Mouse (Mus musculus) liver, adult 2 months (tissue): ENCODE measurements around the gene Gnat1. TPM values are rescaled to one million over a fixed set of nuclear protein-coding genes. Genes with fewer than 3 reads are reported as not detected.
A peak's percentile ranks its signal among the peaks of the same experiment; 100 is the strongest.

Experiments
- DNase-seq: peaks from one replicate; pipeline ENCODE4 v3.0.0-alpha.2; 2011; ENCODE audit warnings: low read depth, low spot score; ENCODE audit errors: extremely low read depth
- H3K27ac ChIP-seq: fragments of 200-500 bp; replicated peaks from 2 replicates; pipeline ENCODE4 v1.5.1; 2012; ENCODE audit warnings: low read depth, mild to moderate bottlenecking, control low read depth, inconsistent platforms, low read length; ENCODE audit not compliant: insufficient read depth
- H3K27me3 ChIP-seq: fragments of 200-500 bp; 2 replicates; pipeline ENCODE4 v1.6.1; 2012; ENCODE audit warnings: mild to moderate bottlenecking, moderate library complexity, low read length, inconsistent platforms; ENCODE audit not compliant: control insufficient read depth, insufficient read depth
- H3K36me3 ChIP-seq: fragments of 200-500 bp; 2 replicates; pipeline ENCODE4 v1.6.1; 2012; ENCODE audit warnings: low read length, inconsistent platforms; ENCODE audit not compliant: control insufficient read depth, insufficient read depth
- H3K4me1 ChIP-seq: fragments of 200-500 bp; 2 replicates; pipeline ENCODE4 v1.6.1; 2011; ENCODE audit warnings: low read length; ENCODE audit not compliant: control insufficient read depth, insufficient read depth
- H3K4me3 ChIP-seq: fragments of 200-500 bp; 2 replicates; pipeline ENCODE4 v1.5.1; 2011; ENCODE audit warnings: low read depth, mild to moderate bottlenecking, control low read depth, low read length, moderate library complexity; ENCODE audit not compliant: insufficient read depth
- H3K79me2 ChIP-seq: fragments of 200-500 bp; 2 replicates; pipeline ENCODE4 v1.6.1; 2012; ENCODE audit warnings: inconsistent platforms, mild to moderate bottlenecking, low read length, moderate library complexity; ENCODE audit not compliant: control insufficient read depth, insufficient read depth
- H3K9ac ChIP-seq: fragments of 200-500 bp; 2 replicates; pipeline ENCODE4 v1.6.1; 2012; ENCODE audit warnings: low read depth, mild to moderate bottlenecking, control low read depth, inconsistent platforms, low read length
- CTCF ChIP-seq: fragments of 200-500 bp; IDR thresholded peaks from 2 replicates; pipeline ENCODE4 v1.5.1; 2011; ENCODE audit warnings: low read depth, low read length, control low read depth
- POLR2A ChIP-seq: fragments of 200-500 bp; IDR thresholded peaks from 2 replicates; pipeline ENCODE4 v1.6.1; 2011; ENCODE audit warnings: low read length, control low read depth; ENCODE audit not compliant: insufficient read depth; ENCODE audit errors: extremely low read depth
- WGBS: fragments of 180-500 bp; shearing (Covaris S2); methylation state at CpG from one replicate; pipeline ENCODE4 v1.1.7; 2018; 5-methylcytosine and 5-hydroxymethylcytosine counted together
- polyA plus RNA-seq: library from polyadenylated mRNA; depleted of rRNA; stranded (reverse); fragments of >200 nt; gene quantifications from 2 replicates; pipeline ENCODE4 v1.2.3, GENCODE M21; 2012
- total RNA-seq: library from RNA; depleted of rRNA; stranded (reverse); fragments of >200 nt; gene quantifications from 2 replicates; pipeline ENCODE4 v1.2.3, GENCODE M21; 2014

Gnat1 gene
- total and polyA plus RNA-seq, 2 experiments = 3.2 to 7.1 TPM

GRCm38 (mm10) chr9:107718781-107719540 is 39.4 kb upstream of the Gnat1 start:
- no peaks in the 10 kb centered on the region for H3K79me2 ChIP-seq
- no peak overlapping the region for H3K9ac ChIP-seq
- H3K4me3 ChIP-seq = no peak overlapping the region
- H3K27me3 ChIP-seq = no peaks in the 10 kb centered on the region
- no peaks in the 10 kb centered on the region for H3K36me3 ChIP-seq
- H3K4me1 ChIP-seq = no peaks in the 10 kb centered on the region; the same call in 1 of the 2 replicates
- no peak for DNase-seq
- no peak overlapping the region for H3K27ac ChIP-seq
- no peak for TF ChIP-seq POLR2A
- no peak for TF ChIP-seq CTCF
- WGBS = 78% methylated on average over 10 of the region's 10 CpGs

- Histone ChIP-seq H3K36me3 (no peaks in the 10 kb centered on the region), H3K27ac (no peak overlapping the region), H3K79me2 (no peaks in the 10 kb centered on the region), H3K9ac (no peak overlapping the region), H3K4me1 (no peaks in the 10 kb centered on the region; the same call in 1 of the 2 replicates), H3K4me3 (no peak overlapping the region), H3K27me3 (no peaks in the 10 kb centered on the region)
- DNase-seq = no peak
- TF ChIP-seq POLR2A = no peak
- TF ChIP-seq CTCF = no peak
- WGBS = 82% methylated on average over 6 of the region's 6 CpGs
Measured at GRCm38 (mm10) chr9:107716951-107717350, 37.4 kb upstream of the Gnat1 start.

GRCm38 (mm10) chr9:107715632-107716031 is 36.1 kb upstream of the Gnat1 start:
- TF ChIP-seq POLR2A = no peak
- TF ChIP-seq CTCF = no peak
- H3K9ac ChIP-seq = no peak overlapping the region
- no peak for DNase-seq
- no peaks in the 10 kb centered on the region for H3K79me2 ChIP-seq
- 90% methylated on average over 2 of the region's 2 CpGs for WGBS
- H3K4me1 ChIP-seq = no peaks in the 10 kb centered on the region; the same call in 1 of the 2 replicates
- H3K4me3 ChIP-seq = no peak overlapping the region
- no peaks in the 10 kb centered on the region for H3K36me3 ChIP-seq
- no peak overlapping the region for H3K27ac ChIP-seq
- no peaks in the 10 kb centered on the region for H3K27me3 ChIP-seq

- Histone ChIP-seq H3K36me3 (no peaks in the 10 kb centered on the region), H3K27me3 (no peaks in the 10 kb centered on the region), H3K4me1 (no peaks in the 10 kb centered on the region; the same call in 1 of the 2 replicates), H3K4me3 (no peak overlapping the region), H3K9ac (no peak overlapping the region), H3K27ac (no peak overlapping the region), H3K79me2 (no peaks in the 10 kb centered on the region)
- TF ChIP-seq CTCF = no peak
- no peak for DNase-seq
- 44% methylated on average over 12 of the region's 12 CpGs for WGBS
Measured at GRCm38 (mm10) chr9:107714221-107714952, 34.9 kb upstream of the Gnat1 start.

- peak within 1 kb of the TSS; percentile 83 for H3K9ac ChIP-seq
- peak; percentile 56 for DNase-seq
- under 1% methylated on average over 85 of the region's 86 CpGs for WGBS
- H3K27me3 ChIP-seq = no peaks in the 10 kb centered on the region; the same call in 1 of the 2 replicates
- TF ChIP-seq POLR2A (peak; percentile 72; the same call in 1 of the 2 replicates), CTCF (peak; percentile 70)
- H3K36me3 ChIP-seq = no peaks in the 10 kb centered on the region
- H3K4me3 ChIP-seq = peak within 1 kb of the TSS; percentile 73
- no peaks in the 10 kb centered on the region for H3K79me2 ChIP-seq
- H3K4me1 ChIP-seq = no peaks in the 10 kb centered on the region; the same call in 1 of the 2 replicates
- peak within 1 kb of the TSS; percentile 46; the same call in 1 of the 2 replicates for H3K27ac ChIP-seq
Measured at GRCm38 (mm10) chr9:107709697-107710483, 30.4 kb upstream of the Gnat1 start, which contains the start of gene Sema3f. Gene Sema3f, minus strand, starts transcription at chr9:107710475.
